Mouse (Mus musculus) megakaryocyte, adult 5-6 weeks (primary cell): Measurements from ENCODE around the gene Gosr2. TPM values are rescaled to one million over a fixed set of nuclear protein-coding genes. Genes with fewer than 3 reads are reported as not detected.

Source experiments
- ATAC-seq: 2 replicates; pipeline ENCODE4 v1.8.0; 2016; ENCODE audit warnings: mild to moderate bottlenecking, inconsistent platforms; ENCODE audit not compliant: poor library complexity, severe bottlenecking
- total RNA-seq, 2 experiments: library from RNA; stranded (forward) in 1 of 2; stranded (reverse) in 1 of 2; fragments of 153-499, 151-499 nt in 1 of 2; fragments of 221-1000, 200-1000 nt in 1 of 2; gene quantifications; 2 replicates each; pipeline versions ENCODE4 v1.2.3 to v1.2.4; 2015 to 2017

The Gosr2 gene
- total RNA-seq (2015): 45.8 and 46.8 TPM in 2 replicates
- 45.5 and 51.8 TPM in 2 replicates for total RNA-seq (2017)

- ATAC-seq: peak; percentile 93
Measured at GRCm38 (mm10) chr11:103697565-103698176, at the start of gene Gosr2. Gene Gosr2, minus strand, starts transcription at chr11:103697898.

GRCm38 (mm10) chr11:103735046-103735781 is 37.5 kb upstream of the Gosr2 start:
- ATAC-seq: no peak

DNA sequence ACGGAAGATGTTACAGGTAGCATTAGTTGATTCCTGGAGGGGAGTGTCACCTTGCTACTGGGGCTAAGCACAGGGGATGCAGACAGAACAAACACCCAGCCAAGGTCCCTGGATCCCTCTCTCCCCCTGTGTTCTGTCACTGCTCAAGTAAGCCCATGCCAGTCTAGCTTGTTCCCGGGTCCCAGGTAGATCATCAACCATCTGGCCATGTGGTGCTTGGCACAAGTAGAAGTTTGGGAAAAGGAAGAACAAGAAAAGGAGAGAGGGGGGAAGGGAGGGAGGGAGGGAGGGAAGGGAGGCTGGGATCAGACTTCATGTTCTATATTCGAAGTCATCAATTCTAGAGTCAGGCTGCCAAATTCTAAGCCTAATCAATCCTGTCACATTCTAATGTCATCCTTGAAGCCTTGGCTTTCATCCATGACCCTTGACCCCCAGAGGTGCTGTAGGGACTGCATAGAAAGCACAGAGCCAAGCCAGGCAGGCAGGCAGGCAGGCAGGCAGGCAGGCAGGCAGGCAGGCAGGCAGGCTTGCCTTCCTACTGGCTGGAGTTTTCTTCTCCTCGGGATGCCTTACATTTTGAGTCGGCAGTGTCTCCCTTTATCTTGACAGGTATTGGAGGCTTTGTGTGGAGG is 36.8 kb upstream of the Gosr2 start:
- no peak for ATAC-seq

- no peak for ATAC-seq
Measured at GRCm38 (mm10) chr11:103733961-103734360, 36.3 kb upstream of the Gosr2 start.

GRCm38 (mm10) chr11:103733069-103733468 is 35.4 kb upstream of the Gosr2 start:
- ATAC-seq: no peak

GRCm38 (mm10) chr11:103732306-103732705 is 34.6 kb upstream of the Gosr2 start:
- ATAC-seq: no peak

DNA sequence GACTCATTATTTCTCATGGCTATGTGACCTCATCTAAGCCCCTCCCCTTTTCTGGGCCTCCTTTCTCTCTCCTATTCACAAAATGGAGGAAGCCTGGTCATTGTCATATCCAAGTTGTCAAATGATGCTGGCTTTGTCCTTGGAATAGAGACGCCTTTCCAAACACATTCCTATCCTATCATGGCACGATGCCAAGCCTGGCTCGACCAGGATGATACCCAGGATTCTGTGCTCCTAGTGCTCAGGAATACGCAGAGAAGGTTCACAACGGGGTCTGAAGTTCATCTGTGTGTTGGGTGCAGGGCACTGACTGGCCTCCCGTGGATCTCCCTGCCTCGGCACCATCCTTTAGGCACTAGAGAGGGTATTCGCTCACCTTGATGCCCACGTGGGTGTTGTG is 33.9 kb upstream of the Gosr2 start:
- ATAC-seq: no peak

GRCm38 (mm10) chr11:103729282-103729985 is 31.7 kb upstream of the Gosr2 start:
- no peak for ATAC-seq

- ATAC-seq: no peak
Measured at GRCm38 (mm10) chr11:103724331-103724771, 26.7 kb upstream of the Gosr2 start.

DNA sequence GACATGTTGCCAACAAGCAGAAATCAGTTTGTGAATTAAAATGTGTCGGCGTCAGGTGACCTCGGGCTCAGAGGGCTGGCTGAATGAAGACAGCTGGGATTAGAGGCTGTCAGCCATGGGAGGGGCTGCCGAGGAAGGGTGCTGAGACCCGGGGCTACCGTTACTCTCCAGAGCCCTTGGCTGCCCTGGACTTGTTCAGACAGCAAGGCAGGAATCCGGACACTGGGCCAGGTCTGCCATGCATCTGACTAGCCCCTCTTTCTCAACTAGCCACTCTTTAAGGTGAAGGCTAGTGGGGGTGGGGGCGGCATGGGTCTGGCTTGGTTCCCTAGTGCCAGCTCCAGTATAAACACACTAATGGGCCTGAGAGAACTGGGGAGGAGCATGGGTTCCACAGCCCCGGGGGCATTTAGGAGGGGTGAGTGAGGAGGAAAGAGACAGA is 24.4 kb upstream of the Gosr2 start:
- no peak for ATAC-seq

- 0 out of 2 replicates have a peak, but pooled peaks have one; percentile 27 for ATAC-seq
Measured at GRCm38 (mm10) chr11:103721468-103722039, 23.9 kb upstream of the Gosr2 start.

DNA sequence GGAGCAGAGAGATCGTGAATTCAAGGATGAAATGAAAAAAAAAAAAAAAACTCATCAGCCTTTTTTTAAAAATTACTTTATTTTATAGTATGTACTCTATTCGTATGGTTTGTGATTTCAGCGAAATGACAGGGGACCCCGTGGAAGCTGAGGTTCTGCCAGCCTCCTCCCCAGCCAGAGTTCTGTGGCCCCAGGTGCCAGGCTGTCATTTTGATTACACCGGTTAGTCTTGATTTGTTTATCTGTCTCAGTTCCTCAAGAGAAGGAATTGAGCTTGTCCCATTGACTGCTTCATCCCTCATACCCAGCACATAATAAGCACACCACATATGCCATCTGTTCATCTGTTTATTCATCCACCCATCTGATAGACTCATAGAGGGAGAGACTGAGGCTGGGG is 21.7 kb upstream of the Gosr2 start:
- no peak for ATAC-seq

- no peak for ATAC-seq
Measured at GRCm38 (mm10) chr11:103716971-103717370, 19.3 kb upstream of the Gosr2 start.

- ATAC-seq: no peak
Measured at GRCm38 (mm10) chr11:103714074-103714473, 16.4 kb upstream of the Gosr2 start.

DNA sequence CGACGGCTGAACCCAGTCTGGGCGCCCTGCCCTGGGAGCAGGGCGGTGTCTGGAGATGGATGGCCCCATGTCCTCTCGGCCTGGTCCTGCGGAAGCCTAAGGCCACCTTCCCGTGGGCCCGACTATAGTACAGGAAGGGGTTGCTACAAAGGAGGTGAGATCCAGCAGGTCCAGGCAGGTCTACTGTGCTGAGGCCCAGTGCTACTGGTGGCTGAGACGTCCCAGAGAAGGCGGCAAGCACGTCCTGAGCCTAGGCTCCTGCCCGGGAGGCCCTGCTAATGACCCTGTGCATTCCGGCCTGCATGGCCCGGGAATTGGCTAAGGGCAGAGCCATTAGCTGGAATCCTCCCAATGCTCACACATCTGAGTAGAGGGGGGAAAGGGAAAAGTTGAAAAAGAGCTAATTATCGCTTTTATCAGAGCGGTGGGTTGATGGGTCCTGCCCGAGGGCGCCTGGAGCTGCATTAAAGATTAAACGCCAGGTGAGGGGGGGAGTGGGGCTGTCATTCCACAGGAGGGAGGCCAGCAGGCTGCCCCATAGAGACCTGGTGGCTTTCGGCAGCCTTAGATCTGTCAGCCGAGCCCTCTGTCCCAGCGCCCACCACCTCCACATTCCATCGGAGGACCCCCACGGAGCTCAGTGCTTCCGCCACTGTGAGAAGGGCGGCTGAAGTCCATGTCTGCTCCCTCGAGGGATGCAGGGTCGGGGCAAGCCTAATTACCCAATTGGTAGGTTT is 14.3 kb upstream of the Gosr2 start:
- ATAC-seq: no peak

DNA sequence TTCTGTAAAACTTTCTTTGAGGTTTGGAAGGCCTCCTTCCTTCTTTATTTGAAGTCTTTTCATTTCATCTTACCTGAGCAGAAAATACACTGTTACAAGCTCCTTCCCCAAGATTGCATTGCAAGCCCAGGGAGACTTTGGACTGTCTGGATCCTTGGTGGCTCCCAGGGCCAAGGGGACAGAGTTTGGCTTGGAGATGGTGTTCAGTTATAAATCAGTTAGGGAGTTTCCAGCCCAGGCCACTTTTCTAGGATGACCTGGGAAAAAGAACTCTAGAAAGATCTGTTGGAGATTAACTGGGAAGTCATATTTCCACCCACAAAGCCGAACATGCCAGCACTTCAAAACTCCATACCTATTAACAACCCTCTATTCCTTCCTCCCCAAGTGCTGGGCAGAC is 12.3 kb upstream of the Gosr2 start:
- no peak for ATAC-seq

- no peak for ATAC-seq
Measured at GRCm38 (mm10) chr11:103707005-103707404, 9.3 kb upstream of the Gosr2 start.

GRCm38 (mm10) chr11:103698226-103698625 is 528 bp upstream of the Gosr2 start:
- no peak for ATAC-seq

DNA sequence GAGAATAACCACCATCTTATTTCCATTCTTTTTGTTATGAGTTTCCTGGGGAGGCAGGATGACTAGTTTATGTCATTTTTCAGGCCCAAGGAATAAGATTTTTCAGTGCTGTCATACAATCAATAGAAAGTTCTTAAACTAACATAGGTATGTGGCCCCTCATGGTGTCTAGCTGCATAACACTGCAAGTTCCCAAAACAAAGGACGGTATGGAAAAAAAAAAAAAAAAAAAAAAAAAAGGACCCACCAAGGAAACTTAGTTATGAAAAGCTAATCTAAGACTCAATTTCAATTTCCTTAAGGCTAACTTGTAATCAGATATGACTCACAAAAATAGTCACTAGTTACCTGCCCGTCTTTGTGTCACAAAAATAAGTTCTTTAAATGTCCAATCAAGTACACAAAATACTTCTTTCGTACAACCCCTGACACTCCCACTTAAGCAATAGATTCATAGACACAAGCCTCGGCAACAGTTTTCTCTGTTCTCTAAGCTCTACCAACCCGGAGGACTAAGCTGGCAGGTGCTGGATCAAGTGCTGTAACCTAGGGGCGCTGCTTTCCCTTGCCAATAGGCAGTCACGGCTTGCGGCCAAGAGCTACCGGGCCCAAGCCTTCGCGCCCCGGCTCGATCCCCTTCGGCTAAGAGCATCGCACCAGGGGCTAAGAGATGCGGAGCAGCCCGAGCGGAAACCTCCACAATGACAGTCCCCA is 690 bp downstream of the Gosr2 start:
- ATAC-seq: peak; percentile 41

GRCm38 (mm10) chr11:103693241-103693640 is 4.5 kb downstream of the Gosr2 start:
- no peak for ATAC-seq
